Mouse (Mus musculus) testis, adult 10 weeks (tissue): ENCODE measurements around the gene Epha3. TPM values are rescaled to one million over a fixed set of nuclear protein-coding genes. Genes with fewer than 3 reads are reported as not detected.

ENCODE experiments used
- polyA plus RNA-seq: library from polyadenylated mRNA; stranded (reverse); fragments of 350-450 nt; fragmentation: Illumina TruSeq; extraction: RNeasy Lipid Tissue Mini Kit (QIAGEN cat#74804); gene quantifications from one replicate; pipeline ENCODE4 v1.2.3, GENCODE M21; 2014; ENCODE audit warnings: low read depth, low replicate concordance

Gene Epha3
- polyA plus RNA-seq: 1.3 TPM

DNA sequence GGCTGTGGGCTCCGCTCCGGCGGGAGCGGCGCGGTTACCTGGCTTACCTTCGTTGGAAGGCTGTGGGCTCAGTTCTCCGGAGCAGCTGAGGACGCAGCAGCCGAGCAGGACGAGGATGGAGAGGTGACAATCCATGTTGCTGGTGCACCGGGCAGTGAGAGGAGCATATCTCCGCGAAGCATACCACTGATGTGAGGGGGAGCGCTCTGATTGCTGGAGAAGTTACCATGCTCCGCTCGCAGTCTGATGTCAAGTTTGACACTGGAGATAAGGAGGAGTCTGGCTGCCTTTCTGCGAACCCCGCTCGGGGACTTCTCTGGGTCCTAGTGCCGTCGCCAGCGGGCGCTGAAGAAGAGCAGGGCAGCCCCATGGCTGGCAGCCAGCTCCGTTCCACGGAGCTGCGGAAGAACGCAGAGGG lies at the start of gene Epha3:
TSS of gene Epha3 (minus strand) at position 263 of the 418 bp plus-strand sequence.

